Mouse (Mus musculus) embryo, embryonic 10 days (tissue): ENCODE results near the gene Pex16.
A peak's percentile ranks its signal among the peaks of the same experiment; 100 is the strongest.

ENCODE experiments used
- DNase-seq: peaks from one replicate; pipeline ENCODE4 v3.0.0-alpha.2; 2015; ENCODE audit warnings: low spot score

Pex16 gene

DNA sequence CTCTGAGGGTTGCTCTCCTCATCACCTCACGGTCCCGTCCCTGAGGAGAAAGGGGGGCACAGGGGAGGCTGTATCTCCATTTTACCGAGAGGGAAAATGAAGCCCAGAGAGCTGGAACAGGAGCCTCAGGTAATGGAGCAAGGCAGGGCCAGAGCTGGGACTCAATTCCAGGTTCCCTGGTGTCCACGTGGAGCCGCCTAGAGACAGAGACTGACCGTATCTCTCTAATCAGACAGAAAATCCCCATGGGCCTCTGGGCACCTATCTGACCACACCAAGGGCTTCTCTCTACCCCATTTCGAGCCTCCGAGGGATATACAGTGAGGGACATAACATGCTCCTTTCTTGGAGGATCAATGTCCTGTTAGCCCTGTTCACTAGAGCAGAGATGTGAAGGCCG, 48.7 kb downstream of the Pex16 start:
- no peak for DNase-seq

DNA sequence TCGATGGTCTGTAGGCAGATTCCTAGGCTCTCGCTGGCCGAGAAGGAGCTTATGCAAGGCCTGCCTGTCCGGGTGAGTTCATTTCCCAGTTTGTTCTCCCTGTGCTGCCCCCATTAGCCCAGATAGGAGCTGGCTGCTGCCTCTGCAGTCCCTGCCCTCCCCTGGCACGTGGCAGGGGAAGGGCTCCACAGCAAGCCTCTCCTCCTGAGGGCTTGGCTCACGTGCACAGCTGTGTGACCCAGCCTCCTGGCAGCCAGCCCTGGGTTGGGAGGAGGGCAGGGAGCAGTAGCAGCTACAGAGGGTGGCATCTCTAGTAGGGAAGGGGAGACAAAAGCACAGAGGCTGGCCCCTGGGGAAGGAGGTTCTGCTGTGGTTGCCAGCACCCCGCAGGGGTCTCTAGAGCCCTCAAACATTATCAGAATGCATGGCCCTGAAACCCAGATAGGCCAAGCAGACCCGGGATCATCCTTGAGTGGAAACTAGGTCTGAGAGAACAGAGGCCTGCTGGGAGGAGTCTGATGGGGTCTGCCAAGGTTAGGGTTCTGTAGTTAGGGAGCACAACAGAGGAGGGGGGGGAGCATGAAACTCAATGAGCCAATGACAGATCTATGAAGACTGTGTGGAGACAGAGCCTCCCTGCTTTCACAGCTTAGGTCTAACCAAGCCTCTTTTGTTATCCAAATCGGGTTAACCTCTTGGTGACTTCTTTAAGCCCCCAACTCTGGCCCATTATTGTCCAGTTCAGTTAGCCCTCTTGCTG, 49.4 kb downstream of the Pex16 start:
- DNase-seq: no peak

DNA sequence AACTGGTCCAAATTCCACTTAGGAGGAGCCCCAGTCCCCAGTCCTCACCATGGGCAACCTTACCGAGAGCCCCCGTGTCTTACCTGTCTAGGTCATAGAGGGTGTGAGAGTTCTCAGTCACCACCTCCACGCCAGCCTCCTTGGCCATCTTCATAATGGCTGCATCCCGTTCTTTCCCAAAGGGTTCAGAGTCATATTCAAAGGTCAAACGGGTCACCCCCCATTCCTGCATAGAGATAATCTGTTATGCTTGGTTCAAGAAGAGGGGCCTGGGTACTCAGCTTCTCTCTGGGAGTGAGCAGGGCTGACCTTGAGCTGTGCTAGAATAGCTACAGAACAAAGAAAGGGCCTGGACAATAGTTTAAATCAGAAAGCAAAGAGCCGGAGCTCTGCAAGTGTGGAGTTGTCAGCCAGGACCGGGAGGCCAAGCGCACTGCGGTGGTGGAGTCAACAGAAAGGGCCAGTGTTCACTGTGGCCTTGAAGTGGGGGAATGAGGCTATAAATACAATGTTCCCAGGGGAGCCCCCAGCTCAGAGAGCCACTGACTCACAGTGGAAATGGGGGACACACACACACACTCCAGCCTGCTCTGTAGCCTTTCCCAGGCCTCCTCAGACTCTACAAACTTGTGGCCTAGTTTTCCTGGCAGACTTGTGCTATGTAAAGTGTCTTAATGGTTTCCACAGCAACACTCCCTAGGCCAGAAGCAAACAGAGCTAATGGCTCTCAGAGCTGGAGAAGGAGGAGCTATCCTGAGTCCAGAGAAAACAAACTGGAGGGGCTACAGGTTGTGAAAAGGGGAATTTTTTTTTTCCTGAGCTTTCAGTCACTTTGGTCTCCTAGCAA, 50.2 kb downstream of the Pex16 start:
- DNase-seq: peak; percentile 54

DNA sequence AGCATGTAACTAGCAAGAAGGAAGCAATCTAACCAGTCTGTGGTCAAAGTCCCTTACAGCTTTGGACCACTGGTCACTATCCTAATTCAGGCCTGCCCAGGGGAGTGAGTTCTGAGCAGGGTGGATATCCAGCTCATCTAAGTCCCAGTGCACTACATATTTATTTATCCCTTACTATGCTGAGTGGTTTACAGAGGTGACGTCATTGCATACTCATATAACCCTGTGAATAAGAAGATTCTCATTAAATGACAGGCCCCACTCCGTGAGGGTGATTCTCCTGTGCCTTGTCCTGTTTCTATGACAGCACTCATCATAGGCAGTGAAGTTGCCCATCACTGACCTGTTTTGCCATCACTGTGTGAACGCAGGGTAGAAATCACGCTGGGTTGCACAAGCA, 50.9 kb downstream of the Pex16 start:
- no peak for DNase-seq

DNA sequence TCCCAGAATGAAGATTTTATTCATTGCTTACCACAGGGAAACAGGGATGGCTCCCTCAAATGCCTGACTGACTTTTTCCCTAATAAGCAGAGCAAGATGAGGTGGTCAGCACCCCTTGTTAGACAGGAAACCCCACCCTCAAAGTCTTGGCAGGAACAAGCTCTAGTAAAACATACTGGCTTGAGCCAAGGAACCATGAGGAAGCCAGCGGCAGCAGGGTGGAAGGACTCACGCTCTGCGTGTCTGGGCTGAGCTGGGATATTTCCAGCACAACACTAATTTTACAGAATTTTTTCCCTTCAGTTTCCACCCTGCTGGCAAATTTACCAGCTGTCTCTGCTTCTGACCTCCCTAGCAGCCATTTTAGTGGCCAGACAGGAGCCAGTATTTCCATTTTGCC, 52.0 kb downstream of the Pex16 start:
- DNase-seq: no peak

DNA sequence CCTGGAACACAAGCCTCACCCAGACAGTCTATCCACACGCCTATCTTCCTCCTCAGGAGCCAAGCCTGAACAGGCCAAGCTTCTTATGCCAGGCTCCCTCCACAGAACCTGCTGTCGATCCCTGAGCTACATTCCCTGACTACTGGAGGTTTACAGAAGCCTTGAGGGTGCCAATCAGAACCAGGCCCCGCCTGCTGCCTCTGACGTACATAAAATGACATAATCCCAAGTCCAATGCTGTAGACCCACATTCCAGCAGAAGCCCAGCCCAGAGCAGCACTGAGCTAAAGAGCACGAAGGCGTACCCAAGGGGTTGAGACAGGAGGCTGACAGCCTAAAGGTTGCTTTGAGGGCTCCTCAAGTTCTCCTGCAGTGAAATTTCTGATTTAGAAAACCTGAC, 53.4 kb downstream of the Pex16 start:
- peak; percentile 36 for DNase-seq

DNA sequence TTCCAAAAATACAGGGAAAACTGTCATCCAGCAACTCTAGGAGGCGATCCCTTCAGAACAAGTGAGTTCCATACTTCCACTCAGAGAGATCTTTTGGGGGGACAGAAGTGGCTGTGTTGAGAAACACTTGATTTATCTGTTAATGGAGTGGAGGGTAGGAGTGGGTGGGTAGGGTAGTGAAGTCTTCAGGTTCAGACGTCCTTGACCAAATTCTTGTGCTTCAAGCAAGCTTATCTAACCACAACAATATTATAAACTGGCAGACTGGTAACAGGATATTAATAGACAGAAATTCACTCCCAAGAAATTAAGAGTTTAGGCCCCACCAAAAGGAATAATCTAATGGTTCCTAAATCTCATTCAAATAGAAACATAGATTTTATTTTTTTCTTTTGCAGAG, 55.6 kb downstream of the Pex16 start:
- DNase-seq: no peak
